Mouse (Mus musculus) hindbrain, embryonic 15.5 days (tissue): ENCODE measurements around the gene Ankrd45. TPM values are rescaled to one million over a fixed set of nuclear protein-coding genes. Genes with fewer than 3 reads are reported as not detected.
"Not testable (repeated sequence)": the region's sequence is repeated elsewhere in the genome, so short reads cannot be mapped to it uniquely, and the experiment has no call there.

Experiments used
- ATAC-seq: fragments of 200-750 bp; cut with Nextera tagmentation; 2 replicates; pipeline ENCODE4 v1.8.0; 2017; ENCODE audit warnings: low read depth, moderate number of reproducible peaks, moderate TSS enrichment; ENCODE audit not compliant: low FRiP score
- H3K27ac ChIP-seq: fragments of 300-500 bp; sonication (generic); replicated peaks from 2 replicates; pipeline ENCODE4 v1.5.1; 2015; ENCODE audit warnings: mild to moderate bottlenecking, inconsistent platforms
- H3K27me3 ChIP-seq: fragments of 300-500 bp; sonication (generic); 2 replicates; pipeline ENCODE4 v1.6.1; 2015; ENCODE audit warnings: control low read depth, inconsistent platforms
- H3K36me3 ChIP-seq: fragments of 300-500 bp; sonication (generic); 2 replicates; pipeline ENCODE4 v1.6.1; 2015; ENCODE audit warnings: control low read depth, inconsistent platforms
- H3K4me1 ChIP-seq: fragments of 300-500 bp; sonication (generic); replicated peaks from 2 replicates; pipeline ENCODE4 v1.6.1; 2015; ENCODE audit warnings: control low read depth, inconsistent platforms
- H3K4me2 ChIP-seq: fragments of 300-500 bp; sonication (generic); 2 replicates; pipeline ENCODE4 v1.6.1; 2015; ENCODE audit warnings: moderate library complexity, mild to moderate bottlenecking, inconsistent platforms
- H3K4me3 ChIP-seq: fragments of 300-500 bp; sonication (generic); 2 replicates; pipeline ENCODE4 v1.5.1; 2015; ENCODE audit warnings: mild to moderate bottlenecking, inconsistent platforms
- H3K9ac ChIP-seq: fragments of 300-500 bp; sonication (generic); 2 replicates; pipeline ENCODE4 v1.6.1; 2015; ENCODE audit warnings: inconsistent platforms
- H3K9me3 ChIP-seq: fragments of 300-500 bp; sonication (generic); 2 replicates; pipeline ENCODE4 v1.6.1; 2016; ENCODE audit warnings: control low read depth, inconsistent platforms
- WGBS: fragments of 180-500 bp; shearing (Covaris S2); methylation state at CpG from one replicate; pipeline ENCODE4 v1.1.7; 2015; 5-methylcytosine and 5-hydroxymethylcytosine counted together
- polyA plus RNA-seq: library from polyadenylated mRNA; unstranded; fragments of >200 nt; fragmentation: Nextera tagmentation; extraction: Ambion mirVana; gene quantifications from 2 replicates; pipeline ENCODE4 v1.2.1, GENCODE M21; 2015

The Ankrd45 gene
- polyA plus RNA-seq, 1 experiment from 2014 or later = 27.7 TPM

DNA sequence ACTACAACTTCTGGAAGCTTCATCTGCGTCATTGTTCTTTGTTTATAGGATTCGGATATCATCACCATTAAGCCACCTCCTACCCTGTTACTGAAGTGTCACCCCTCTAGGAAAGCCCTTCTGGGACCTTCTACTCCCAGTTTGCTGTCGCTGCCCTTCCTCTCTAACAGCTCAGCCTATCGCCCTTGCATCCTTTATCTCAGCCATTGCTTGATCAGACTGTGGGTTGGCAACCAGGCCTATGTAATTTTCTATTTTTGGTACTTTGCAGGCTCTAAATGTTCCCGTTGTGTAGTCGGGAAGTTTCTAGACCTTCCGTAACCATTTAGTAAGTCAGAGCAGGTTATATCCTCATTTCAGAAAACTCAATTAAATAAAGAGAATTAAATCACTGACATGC is 725 bp downstream of the Ankrd45 start:
- Histone ChIP-seq H3K9me3 (no peaks in the 10 kb centered on the region), H3K27ac (no peak overlapping the region), H3K36me3 (no peaks in the 10 kb centered on the region), H3K4me3 (peak overlapping the region; percentile 64), H3K4me2 (peak overlapping the region; percentile 83), H3K27me3 (no peaks in the 10 kb centered on the region; the same call in 1 of the 2 replicates), H3K9ac (no peak overlapping the region; the same call in 1 of the 2 replicates), H3K4me1 (peaks cover 10% of the 10 kb centered on the region; the same call in 1 of the 2 replicates)
- no peak; the same call in 1 of the 2 replicates for ATAC-seq
- 88% methylated on average over 7 of the region's 7 CpGs for WGBS

DNA sequence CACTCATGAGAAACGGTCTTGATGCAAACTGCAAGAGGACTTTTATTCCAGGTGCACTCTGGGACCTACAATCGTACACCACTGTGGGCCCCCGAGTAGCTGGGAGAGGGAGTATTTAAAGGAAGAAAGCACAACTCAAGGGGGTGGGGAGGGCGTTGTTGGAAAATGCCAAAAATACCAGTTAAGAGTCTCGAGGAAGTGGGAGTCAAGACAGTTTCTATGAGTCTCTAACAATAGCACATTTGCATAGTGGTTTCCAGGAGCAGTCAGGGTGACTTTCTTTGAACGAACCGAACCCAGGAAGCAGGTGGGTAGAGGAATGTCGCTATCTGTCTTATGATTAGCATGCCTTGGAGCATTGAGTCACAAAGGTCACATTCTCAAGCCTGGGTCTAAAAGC is 3.1 kb downstream of the Ankrd45 start:
- H3K4me3 ChIP-seq, H3K9me3 ChIP-seq, H3K27me3 ChIP-seq, H3K27ac ChIP-seq, H3K4me2 ChIP-seq, ATAC-seq, H3K36me3 ChIP-seq, H3K9ac ChIP-seq: not testable (repeated sequence)
- 92% methylated on average over 8 of the region's 8 CpGs for WGBS
- peaks cover 10% of the 10 kb centered on the region; the same call in 1 of the 2 replicates for H3K4me1 ChIP-seq

DNA sequence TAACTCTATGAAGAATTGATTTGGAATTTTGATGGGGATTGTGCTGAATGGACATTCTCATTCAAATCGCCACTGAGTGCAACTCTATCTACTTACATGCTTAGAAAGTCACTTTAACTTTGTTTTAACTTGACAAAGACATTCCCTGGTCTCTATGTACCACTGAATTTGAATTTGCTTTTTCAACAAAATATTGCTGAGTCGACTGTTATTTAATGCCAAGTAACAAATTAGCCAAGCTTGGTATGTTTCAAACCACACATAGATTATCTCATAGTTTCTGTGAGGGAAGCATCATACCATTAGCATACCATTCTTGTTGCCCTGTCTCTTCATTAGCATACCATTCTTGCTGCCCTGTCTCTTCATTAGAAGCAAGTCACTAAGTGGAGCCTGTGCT is 5.4 kb downstream of the Ankrd45 start:
- H3K27ac ChIP-seq = no peak overlapping the region
- no peak overlapping the region for H3K9ac ChIP-seq
- 79% methylated on average over 2 of the region's 2 CpGs for WGBS
- peaks cover 4% of the 10 kb centered on the region; the same call in 1 of the 2 replicates for H3K4me1 ChIP-seq
- no peak overlapping the region for H3K4me3 ChIP-seq
- no peak overlapping the region for H3K4me2 ChIP-seq
- no peaks in the 10 kb centered on the region for H3K36me3 ChIP-seq
- no peak for ATAC-seq
- H3K27me3 ChIP-seq = no peaks in the 10 kb centered on the region
- H3K9me3 ChIP-seq = no peaks in the 10 kb centered on the region

GRCm38 (mm10) chr1:161151098-161151497 is 8.6 kb downstream of the Ankrd45 start:
- no peaks in the 10 kb centered on the region for H3K36me3 ChIP-seq
- H3K4me3 ChIP-seq = no peak overlapping the region
- WGBS = 71% methylated on average over 6 of the region's 6 CpGs
- H3K4me2 ChIP-seq = no peak overlapping the region
- H3K9me3 ChIP-seq = no peaks in the 10 kb centered on the region
- H3K4me1 ChIP-seq = no peaks in the 10 kb centered on the region
- H3K27me3 ChIP-seq = no peaks in the 10 kb centered on the region
- no peak overlapping the region for H3K9ac ChIP-seq
- no peak overlapping the region for H3K27ac ChIP-seq
- no peak for ATAC-seq

GRCm38 (mm10) chr1:161156546-161156945 is 14.1 kb downstream of the Ankrd45 start:
- no peak for ATAC-seq
- Histone ChIP-seq H3K9ac (no peak overlapping the region), H3K4me3 (no peak overlapping the region), H3K27ac (no peak overlapping the region), H3K4me2 (no peak overlapping the region), H3K27me3 (no peaks in the 10 kb centered on the region), H3K9me3 (no peaks in the 10 kb centered on the region), H3K36me3 (no peaks in the 10 kb centered on the region), H3K4me1 (no peaks in the 10 kb centered on the region)
- 85% methylated on average over 10 of the region's 10 CpGs for WGBS

GRCm38 (mm10) chr1:161159214-161159613 is 16.7 kb downstream of the Ankrd45 start, which contains the start of gene Tex50:
Gene Tex50, minus strand, starts transcription at chr1:161159314.
- Histone ChIP-seq H3K27ac (no peak within 1 kb of the TSS), H3K27me3 (no peaks in the 10 kb centered on the region), H3K4me2 (no peak within 1 kb of the TSS), H3K4me3 (no peak within 1 kb of the TSS), H3K9ac (no peak within 1 kb of the TSS), H3K9me3 (no peaks in the 10 kb centered on the region), H3K4me1 (no peaks in the 10 kb centered on the region), H3K36me3 (0 out of 2 replicates have a peak, but pooled peaks cover 3% of the 10 kb centered on the region)
- 90% methylated on average over 3 of the region's 3 CpGs for WGBS
- no peak for ATAC-seq

DNA sequence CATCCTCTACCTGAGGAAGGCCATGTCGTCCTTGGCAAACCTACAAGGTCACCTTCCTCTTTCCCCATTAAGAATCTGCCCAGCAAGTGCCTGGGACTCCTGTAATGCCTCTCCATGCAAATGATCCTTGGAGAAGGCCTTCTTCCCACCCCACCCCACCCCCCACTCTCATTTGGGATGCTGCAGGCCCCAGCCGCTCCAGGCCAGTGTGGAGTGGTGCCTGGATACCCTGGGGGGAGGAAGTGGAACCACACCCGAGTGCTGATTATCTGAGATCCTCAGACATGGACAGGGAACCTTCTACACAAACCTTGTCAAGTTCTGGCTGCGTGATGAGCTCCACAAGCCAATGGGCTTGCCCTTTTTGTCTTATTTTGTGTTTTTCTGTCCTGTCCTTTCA is 17.8 kb downstream of the Ankrd45 start:
- Histone ChIP-seq H3K4me2 (no peak overlapping the region), H3K27me3 (no peaks in the 10 kb centered on the region), H3K9me3 (no peaks in the 10 kb centered on the region), H3K27ac (no peak overlapping the region), H3K9ac (no peak overlapping the region), H3K4me1 (no peaks in the 10 kb centered on the region), H3K36me3 (0 out of 2 replicates have a peak, but pooled peaks cover 3% of the 10 kb centered on the region), H3K4me3 (no peak overlapping the region)
- WGBS = 68% methylated on average over 4 of the region's 4 CpGs
- no peak for ATAC-seq

GRCm38 (mm10) chr1:161170651-161171050 is 28.2 kb downstream of the Ankrd45 start:
- H3K4me1 ChIP-seq = peaks cover 5% of the 10 kb centered on the region; the same call in 1 of the 2 replicates
- peaks cover 25% of the 10 kb centered on the region for H3K27me3 ChIP-seq
- peak overlapping the region; percentile 49 for H3K4me3 ChIP-seq
- ATAC-seq = peak; percentile 93
- H3K36me3 ChIP-seq = no peaks in the 10 kb centered on the region
- no peak overlapping the region for H3K27ac ChIP-seq
- under 1% methylated on average over 40 of the region's 40 CpGs for WGBS
- H3K9me3 ChIP-seq = no peaks in the 10 kb centered on the region
- H3K4me2 ChIP-seq = peak overlapping the region; percentile 78
- H3K9ac ChIP-seq = peak overlapping the region; percentile 41

GRCm38 (mm10) chr1:161180674-161181073 is 38.2 kb downstream of the Ankrd45 start:
- Histone ChIP-seq H3K27ac (no peak overlapping the region), H3K4me1 (no peaks in the 10 kb centered on the region), H3K36me3 (no peaks in the 10 kb centered on the region), H3K9me3 (0 out of 2 replicates have a peak, but pooled peaks cover 4% of the 10 kb centered on the region), H3K9ac (no peak overlapping the region), H3K4me2 (no peak overlapping the region), H3K27me3 (no peaks in the 10 kb centered on the region), H3K4me3 (no peak overlapping the region)
- ATAC-seq = no peak
- 55% methylated on average over 8 of the region's 8 CpGs for WGBS

GRCm38 (mm10) chr1:161182386-161182785 is 39.9 kb downstream of the Ankrd45 start:
- Histone ChIP-seq H3K4me2 (no peak overlapping the region), H3K4me1 (no peaks in the 10 kb centered on the region), H3K27me3 (no peaks in the 10 kb centered on the region), H3K9ac (no peak overlapping the region), H3K27ac (no peak overlapping the region), H3K36me3 (no peaks in the 10 kb centered on the region), H3K4me3 (no peak overlapping the region), H3K9me3 (0 out of 2 replicates have a peak, but pooled peaks cover 4% of the 10 kb centered on the region)
- WGBS = 90% methylated on average over 9 of the region's 9 CpGs
- no peak for ATAC-seq

DNA sequence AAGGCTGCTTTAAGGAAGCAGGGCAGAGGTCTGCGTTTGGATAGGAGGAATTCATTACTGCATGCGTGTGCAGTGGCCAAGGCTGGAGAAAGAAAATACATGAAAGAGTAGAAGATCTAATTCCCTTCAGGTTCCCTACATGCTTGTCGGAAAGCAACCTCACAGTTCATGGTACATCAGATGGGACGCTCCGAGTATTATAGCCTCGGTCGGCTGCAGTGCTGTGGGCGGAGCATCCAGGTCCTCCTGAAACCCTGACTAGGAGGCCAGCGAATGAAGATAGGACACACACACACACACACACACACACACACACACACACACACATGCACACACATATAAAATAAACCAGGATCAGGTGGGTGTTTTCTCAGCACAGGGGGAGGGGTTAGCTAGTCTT is 41.2 kb downstream of the Ankrd45 start:
- Histone ChIP-seq H3K4me1 (no peaks in the 10 kb centered on the region), H3K27ac (no peak overlapping the region), H3K9ac (no peak overlapping the region), H3K4me2 (no peak overlapping the region), H3K9me3 (0 out of 2 replicates have a peak, but pooled peaks cover 4% of the 10 kb centered on the region), H3K36me3 (no peaks in the 10 kb centered on the region), H3K4me3 (no peak overlapping the region), H3K27me3 (no peaks in the 10 kb centered on the region)
- 76% methylated on average over 9 of the region's 9 CpGs for WGBS
- no peak for ATAC-seq

GRCm38 (mm10) chr1:161185431-161185830 is 42.9 kb downstream of the Ankrd45 start:
- no peaks in the 10 kb centered on the region for H3K27me3 ChIP-seq
- WGBS = 88% methylated on average over 3 of the region's 3 CpGs
- H3K4me3 ChIP-seq = no peak overlapping the region
- no peaks in the 10 kb centered on the region for H3K4me1 ChIP-seq
- no peak overlapping the region for H3K27ac ChIP-seq
- no peaks in the 10 kb centered on the region for H3K9me3 ChIP-seq
- no peak overlapping the region for H3K4me2 ChIP-seq
- no peaks in the 10 kb centered on the region for H3K36me3 ChIP-seq
- no peak overlapping the region for H3K9ac ChIP-seq
- ATAC-seq = no peak
